Mouse (Mus musculus) liver, embryonic 14.5 days (tissue): ENCODE data around the gene Rheb. TPM values are rescaled to one million over a fixed set of nuclear protein-coding genes. Genes with fewer than 3 reads are reported as not detected.
A peak's percentile ranks its signal among the peaks of the same experiment; 100 is the strongest.
"Not testable (repeated sequence)": the region's sequence is repeated elsewhere in the genome, so short reads cannot be mapped to it uniquely, and the experiment has no call there.

Source experiments
- ATAC-seq: fragments of 200-750 bp; cut with Nextera tagmentation; 2 replicates; pipeline ENCODE4 v1.8.0; 2017; ENCODE audit warnings: moderate number of reproducible peaks, mild to moderate bottlenecking, moderate library complexity; ENCODE audit not compliant: insufficient read depth
- DNase-seq, 3 experiments: peaks; one replicate each; pipeline ENCODE4 v3.0.0-alpha.2; 2012 to 2013; ENCODE audit warnings: low read depth in 3 of 3, low spot score in 3 of 3
- H3K27ac ChIP-seq: fragments of 300-500 bp; sonication (generic); 2 replicates; pipeline ENCODE4 v1.5.1; 2014; ENCODE audit warnings: moderate library complexity, mild to moderate bottlenecking, control low read depth, inconsistent platforms
- H3K27me3 ChIP-seq: fragments of 300-500 bp; sonication (generic); 2 replicates; pipeline ENCODE4 v1.6.1; 2014; ENCODE audit warnings: mild to moderate bottlenecking, low read length, moderate library complexity; ENCODE audit not compliant: control insufficient read depth, insufficient read depth
- H3K36me3 ChIP-seq: fragments of 300-500 bp; sonication (generic); replicated peaks from 2 replicates; pipeline ENCODE4 v1.6.1; 2014; ENCODE audit warnings: low read depth; ENCODE audit not compliant: control insufficient read depth, insufficient read depth
- H3K4me1 ChIP-seq, 2 experiments: fragments of 200-500 bp in 1 of 2; fragments of 300-500 bp in 1 of 2; sonication (generic) in 1 of 2; replicated peaks; 2 replicates each; pipeline ENCODE4 v1.6.1; 2012 to 2014; ENCODE audit warnings: antibody characterized with exemption in 1 of 2, inconsistent platforms in 1 of 2, low read length in 1 of 2; ENCODE audit not compliant: control insufficient read depth in 2 of 2, insufficient read depth in 2 of 2
- H3K4me2 ChIP-seq: fragments of 300-500 bp; sonication (generic); 2 replicates; pipeline ENCODE4 v1.6.1; 2014; ENCODE audit warnings: low read depth, mild to moderate bottlenecking, control low read depth, moderate library complexity
- H3K4me3 ChIP-seq, 2 experiments: fragments of 200-500 bp in 1 of 2; fragments of 300-500 bp in 1 of 2; sonication (generic) in 1 of 2; 2 replicates each; pipeline ENCODE4 v1.5.1; 2012 to 2014; ENCODE audit warnings: low read depth in 2 of 2, low read length in 2 of 2, mild to moderate bottlenecking in 2 of 2, control low read depth in 1 of 2, inconsistent platforms in 1 of 2, moderate library complexity in 1 of 2; ENCODE audit not compliant: insufficient read depth in 1 of 2
- H3K9ac ChIP-seq: fragments of 300-500 bp; sonication (generic); replicated peaks from 2 replicates; pipeline ENCODE4 v1.6.1; 2014; ENCODE audit warnings: mild to moderate bottlenecking, control low read depth, moderate library complexity
- H3K9me3 ChIP-seq: fragments of 300-500 bp; sonication (generic); 2 replicates; pipeline ENCODE4 v1.6.1; 2016; ENCODE audit warnings: low read length, mixed read lengths; ENCODE audit not compliant: control insufficient read depth
- CTCF ChIP-seq: IDR thresholded peaks from 2 replicates; pipeline ENCODE4 v1.5.1; 2016; ENCODE audit warnings: antibody characterized with exemption, low read depth, control low read depth
- EP300 ChIP-seq: IDR thresholded peaks from 2 replicates; pipeline ENCODE4 v1.6.1; 2016; ENCODE audit warnings: antibody characterized with exemption, low read depth
- WGBS: fragments of 180-500 bp; shearing (Covaris S2); extraction: QIAGEN DNeasy Blood & Tissue Kit; methylation state at CpG from one replicate; pipeline ENCODE4 v1.1.7; 2014; ENCODE audit not compliant: insufficient replicate concordance; 5-methylcytosine and 5-hydroxymethylcytosine counted together
- polyA plus RNA-seq, 2 experiments: library from polyadenylated mRNA; depleted of rRNA in 1 of 2; stranded (reverse) in 1 of 2; unstranded in 1 of 2; fragments of >200 nt; fragmentation: Nextera tagmentation in 1 of 2; extraction: Ambion mirVana in 1 of 2; gene quantifications; 2 replicates each; pipeline versions ENCODE4 v1.2.1 to v1.2.3; 2012 to 2014

The Rheb gene
- polyA plus RNA-seq, 2 experiments: 25.9 to 79.5 TPM

- Histone ChIP-seq H3K4me1 (no peaks in the 10 kb centered on the region), H3K36me3 (no peaks in the 10 kb centered on the region), H3K27me3 (peaks cover 3% of the 10 kb centered on the region; the same call in 1 of the 2 replicates), H3K27ac (no peak overlapping the region), H3K9me3 (no peaks in the 10 kb centered on the region), H3K4me3 (no peak overlapping the region), H3K9ac (no peak overlapping the region), H3K4me2 (no peak overlapping the region)
- no peak for ATAC-seq
- TF ChIP-seq CTCF (peak; percentile 45), EP300 (no peak)
- 53% methylated on average over 4 of the region's 4 CpGs for WGBS
- DNase-seq: no peak
Measured at GRCm38 (mm10) chr5:24776681-24777080, 65.7 kb downstream of the Rheb start.

- 76% methylated on average over 16 of the region's 16 CpGs for WGBS
- not testable (repeated sequence) for DNase-seq, H3K4me3 ChIP-seq, ATAC-seq, H3K4me1 ChIP-seq, H3K27me3 ChIP-seq, H3K9ac ChIP-seq, H3K36me3 ChIP-seq, H3K9me3 ChIP-seq, H3K4me2 ChIP-seq, H3K27ac ChIP-seq
Measured at GRCm38 (mm10) chr5:24774549-24774948, 67.9 kb downstream of the Rheb start.

GRCm38 (mm10) chr5:24757816-24758215 is 84.6 kb downstream of the Rheb start, which contains the start of gene Crygn:
Gene Crygn (minus strand): TSS chr5:24758008.
- H3K9ac ChIP-seq: no peak within 1 kb of the TSS
- DNase-seq (no peak), ATAC-seq (no peak)
- H3K4me1 ChIP-seq: no peaks in the 10 kb centered on the region
- 56% methylated on average over 18 of the region's 18 CpGs for WGBS
- no peaks in the 10 kb centered on the region for H3K27me3 ChIP-seq
- H3K36me3 ChIP-seq: no peaks in the 10 kb centered on the region
- no peak within 1 kb of the TSS for H3K4me3 ChIP-seq
- TF ChIP-seq CTCF: no peak
- TF ChIP-seq EP300: no peak
- no peaks in the 10 kb centered on the region for H3K9me3 ChIP-seq
- H3K27ac ChIP-seq: no peak within 1 kb of the TSS
- no peak within 1 kb of the TSS for H3K4me2 ChIP-seq

GRCm38 (mm10) chr5:24756931-24757330 is 85.5 kb downstream of the Rheb start:
- Histone ChIP-seq H3K4me3 (no peak overlapping the region), H3K4me2 (no peak overlapping the region), H3K27ac (no peak overlapping the region), H3K9ac (no peak overlapping the region), H3K36me3 (no peaks in the 10 kb centered on the region), H3K9me3 (no peaks in the 10 kb centered on the region), H3K27me3 (no peaks in the 10 kb centered on the region), H3K4me1 (0 out of 4 replicates have a peak, but pooled peaks cover 0 to 2% of the 10 kb centered on the region in 2 experiments)
- no peak for ATAC-seq
- 57% methylated on average over 3 of the region's 3 CpGs for WGBS
- DNase-seq: no peak
- TF ChIP-seq EP300 (no peak), CTCF (no peak)

Other genes with a start within 250 kb of the Rheb start
- gene Smarcd3, start 218.2 kb downstream of the Rheb start, polyA plus RNA-seq (2012; rRNA removed): 1.1 and 1.5 TPM in 2 replicates
- 0.95 and 1.0 TPM in 2 replicates for gene Smarcd3, start 218.2 kb downstream of the Rheb start, polyA plus RNA-seq (2014; fragmentation: Nextera tagmentation; extraction: Ambion mirVana)
- gene Nub1, start 157.1 kb downstream of the Rheb start, polyA plus RNA-seq (2012; rRNA removed): 6.7 and 10.8 TPM in 2 replicates
- gene Nub1, start 157.1 kb downstream of the Rheb start, polyA plus RNA-seq (2014; fragmentation: Nextera tagmentation; extraction: Ambion mirVana): 10.5 and 11.9 TPM in 2 replicates
- gene Wdr86, start 111.9 kb downstream of the Rheb start, polyA plus RNA-seq (2012; rRNA removed): 1.4 TPM in 2 replicates
- 1.1 and 1.5 TPM in 2 replicates for gene Wdr86, start 111.9 kb downstream of the Rheb start, polyA plus RNA-seq (2014; fragmentation: Nextera tagmentation; extraction: Ambion mirVana)
- gene Crygn, start 84.6 kb downstream of the Rheb start, polyA plus RNA-seq (2012; rRNA removed): 0.06 TPM in 1 of 2 replicates, not detected in the other
- gene Crygn, start 84.6 kb downstream of the Rheb start, polyA plus RNA-seq (2014; fragmentation: Nextera tagmentation; extraction: Ambion mirVana): 1.2 TPM in 1 of 2 replicates, not detected in the other